ENCODE assay signal across 34 mouse cellular contexts in the genomic region with DNA sequence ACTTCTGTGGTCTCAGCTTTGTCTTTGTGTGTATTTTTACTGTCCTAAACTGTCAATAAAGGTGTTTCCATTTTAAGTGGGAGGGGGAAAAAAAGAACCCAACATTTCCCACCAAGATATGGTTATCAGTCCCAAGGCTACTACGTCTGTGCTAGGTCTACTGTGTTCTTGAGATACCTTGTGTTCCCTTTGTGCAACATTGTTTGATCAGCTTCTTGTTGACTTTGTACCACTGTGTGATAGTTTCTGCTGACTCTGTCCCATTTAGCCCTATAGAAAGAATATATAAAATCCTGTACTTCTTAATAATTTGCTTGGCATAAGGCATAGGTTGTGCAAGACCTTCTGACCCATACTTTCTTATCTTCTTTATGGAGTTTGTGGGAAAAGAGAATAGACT. TPM values are rescaled to one million over a fixed set of nuclear protein-coding genes. Genes with fewer than 3 reads are reported as not detected.
"Had no signal": no experiment of that assay in that cellular context is flagged by ENCODE, and none has a peak within 500 bp of the region (broad histone marks: within the 10 kb centered on the region; RNA-seq: fewer than 3 reads in every experiment).

No protein-coding gene starts in this region.

- H3K9ac ChIP-seq: limb, embryonic 12.5 days; limb, embryonic 13.5 days; limb, embryonic 15.5 days; liver, embryonic 12.5 days; liver, embryonic 13.5 days; liver, embryonic 14.5 days; liver, embryonic 15.5 days; liver, postnatal 0 days; lung, embryonic 14.5 days; lung, embryonic 15.5 days; midbrain, embryonic 12.5 days; midbrain, embryonic 13.5 days; midbrain, embryonic 15.5 days had no signal

- H3K4me3 ChIP-seq: left cerebral cortex, adult 2 months; limb, embryonic 10.5 days; limb, embryonic 12.5 days; limb, embryonic 13.5 days; limb, embryonic 15.5 days; liver, embryonic 12.5 days; liver, embryonic 13.5 days; liver, embryonic 15.5 days; lung, embryonic 15.5 days; megakaryocyte, embryonic 14.5 days; midbrain, embryonic 10.5 days; midbrain, embryonic 12.5 days; midbrain, embryonic 13.5 days; midbrain, embryonic 15.5 days; myocyte had no signal

- H3K36me3 ChIP-seq: limb, embryonic 12.5 days; limb, embryonic 13.5 days; liver, embryonic 15.5 days; lung, embryonic 15.5 days; midbrain, embryonic 10.5 days; midbrain, embryonic 12.5 days; midbrain, embryonic 13.5 days; midbrain, embryonic 15.5 days had no signal

- H3K4me1 ChIP-seq: limb, embryonic 10.5 days; limb, embryonic 12.5 days; limb, embryonic 13.5 days; limb, embryonic 15.5 days; liver, embryonic 12.5 days; liver, embryonic 13.5 days; liver, embryonic 15.5 days; lung, embryonic 15.5 days; megakaryocyte, embryonic 14.5 days; midbrain, embryonic 10.5 days; midbrain, embryonic 12.5 days; midbrain, embryonic 13.5 days; midbrain, embryonic 15.5 days had no signal

- ATAC-seq: liver, embryonic 12.5 days; liver, postnatal 0 days; lung, postnatal 0 days; midbrain, embryonic 13.5 days; midbrain, embryonic 15.5 days; midbrain, embryonic 16.5 days had no signal

- H3K4me2 ChIP-seq: limb, embryonic 12.5 days; limb, embryonic 13.5 days; limb, embryonic 15.5 days; liver, embryonic 11.5 days; liver, embryonic 12.5 days; liver, embryonic 13.5 days; liver, embryonic 15.5 days; lung, embryonic 14.5 days; lung, embryonic 15.5 days; midbrain, embryonic 11.5 days; midbrain, embryonic 12.5 days; midbrain, embryonic 13.5 days; midbrain, embryonic 15.5 days had no signal

- H3K27me3 ChIP-seq: limb, embryonic 12.5 days; limb, embryonic 13.5 days; limb, embryonic 15.5 days; liver, embryonic 12.5 days; liver, embryonic 13.5 days; liver, embryonic 15.5 days; lung, embryonic 15.5 days; megakaryocyte, embryonic 14.5 days; midbrain, embryonic 12.5 days; midbrain, embryonic 13.5 days; midbrain, embryonic 15.5 days had no signal

- H3K9me3 ChIP-seq: limb, embryonic 10.5 days; limb, embryonic 12.5 days; limb, embryonic 13.5 days; limb, embryonic 15.5 days; liver, embryonic 12.5 days; liver, embryonic 13.5 days; liver, embryonic 15.5 days; lung, embryonic 15.5 days; megakaryocyte, embryonic 14.5 days; midbrain, embryonic 10.5 days; midbrain, embryonic 12.5 days; midbrain, embryonic 13.5 days; midbrain, embryonic 15.5 days had no signal

- DNase-seq: left cerebral cortex, postnatal 4 days; liver; liver, embryonic 13.5 days; liver, postnatal 0 days; lung, adult 18-20 months; lung, adult 2 months; lung, embryonic 14.5 days; lung, postnatal 10 days; lung, postnatal 14 days; lung, postnatal 36 days; lung, postnatal 4 days; midbrain, embryonic 14.5 days had no signal

- H3K27ac ChIP-seq: left cerebral cortex, adult 2 months; limb, embryonic 10.5 days; limb, embryonic 12.5 days; limb, embryonic 13.5 days; limb, embryonic 15.5 days; liver, embryonic 12.5 days; liver, embryonic 13.5 days; liver, embryonic 14.5 days; liver, embryonic 15.5 days; lung, embryonic 15.5 days; macrophage; midbrain, embryonic 10.5 days; midbrain, embryonic 12.5 days; midbrain, embryonic 13.5 days; midbrain, embryonic 15.5 days had no signal

RNA-seq across cellular contexts. Expression of gene Rslcan18, which starts 25.9 kb away (rescaled TPM):
- total RNA-seq: left cerebral cortex, postnatal 10 days; left cerebral cortex, postnatal 4 days; midbrain, postnatal 0 days had no signal
- polyA plus RNA-seq: midbrain, embryonic 11.5 days; midbrain, embryonic 13.5 days; midbrain, embryonic 14.5 days; midbrain, embryonic 15.5 days; midbrain, embryonic 16.5 days; midbrain, postnatal 0 days had no signal
